Mouse (Mus musculus) CH12.LX (cell line): ENCODE measurements around the gene Spi1. TPM values are rescaled to one million over a fixed set of nuclear protein-coding genes. Genes with fewer than 3 reads are reported as not detected.

Experiments
- DNase-seq: peaks from one replicate; pipeline ENCODE4 v3.0.0-alpha.2; 2013; ENCODE audit errors: extremely low read depth
- H3K27ac ChIP-seq: 2 replicates; pipeline ENCODE4 v1.5.1; 2012; ENCODE audit warnings: low read depth, mild to moderate bottlenecking, control low read depth, moderate library complexity; ENCODE audit not compliant: insufficient read depth
- H3K27me3 ChIP-seq: replicated peaks from 2 replicates; pipeline ENCODE3; 2012; ENCODE audit warnings: inconsistent platforms
- H3K36me3 ChIP-seq, 2 experiments: replicated peaks in 1 of 2; 2 replicates each; pipeline versions ENCODE3 to v1.6.1; 2012; ENCODE audit warnings: inconsistent platforms in 1 of 2, low read length in 1 of 2, mild to moderate bottlenecking in 1 of 2, mixed read lengths in 1 of 2, moderate library complexity in 1 of 2; ENCODE audit not compliant: control insufficient read depth in 1 of 2, insufficient read depth in 1 of 2
- H3K4me1 ChIP-seq, 2 experiments: 2 replicates each; pipeline ENCODE4 v1.6.1; 2012; ENCODE audit warnings: inconsistent platforms in 1 of 2, moderate library complexity in 1 of 2; ENCODE audit not compliant: insufficient read depth in 2 of 2, control insufficient read depth in 1 of 2
- H3K4me2 ChIP-seq: 2 replicates; pipeline ENCODE4 v1.6.1; 2012; ENCODE audit warnings: low read depth, mild to moderate bottlenecking, control low read depth; ENCODE audit not compliant: poor library complexity, insufficient read depth, severe bottlenecking
- H3K4me3 ChIP-seq, 3 experiments: fragments of 150-350 bp in 1 of 3; sonication (generic) in 1 of 3; replicated peaks in 1 of 3; 2 replicates each; pipeline versions ENCODE3 to v1.5.1; 2011 to 2012; ENCODE audit warnings: low read depth in 2 of 3, low read length in 2 of 3, mild to moderate bottlenecking in 2 of 3, moderate library complexity in 2 of 3, control low read depth in 1 of 3, improper control_type of control experiment in 1 of 3, inconsistent platforms in 1 of 3, mixed read lengths in 1 of 3; ENCODE audit not compliant: poor library complexity in 1 of 3
- H3K79me2 ChIP-seq: replicated peaks from 2 replicates; pipeline ENCODE4 v1.6.1; 2012; ENCODE audit warnings: mild to moderate bottlenecking, moderate library complexity; ENCODE audit not compliant: control insufficient read depth, poor library complexity, insufficient read depth, severe bottlenecking; ENCODE audit errors: extremely low read depth
- H3K9ac ChIP-seq: 2 replicates; pipeline ENCODE4 v1.6.1; 2012; ENCODE audit warnings: low read depth, mild to moderate bottlenecking, control low read depth, moderate library complexity; ENCODE audit not compliant: insufficient read depth
- H3K9me3 ChIP-seq: replicated peaks from 2 replicates; pipeline ENCODE3; 2012; ENCODE audit warnings: low read length, inconsistent platforms, mixed read lengths
- BHLHE40 ChIP-seq: IDR thresholded peaks from 2 replicates; pipeline ENCODE4 v1.6.1; 2011; ENCODE audit warnings: mild to moderate bottlenecking, low read depth, low read length, improper control_type of control experiment
- CHD2 ChIP-seq: IDR thresholded peaks from 2 replicates; pipeline ENCODE4 v1.6.1; 2011; ENCODE audit warnings: low read length, improper control_type of control experiment
- CTCF ChIP-seq, 2 experiments: IDR thresholded peaks in 1 of 2; conservative IDR thresholded peaks in 1 of 2; 2 replicates each; pipeline ENCODE4 v1.5.1; 2011 to 2012; ENCODE audit warnings: low read depth in 2 of 2, low read length in 2 of 2, improper control_type of control experiment in 1 of 2, inconsistent platforms in 1 of 2, mild to moderate bottlenecking in 1 of 2, moderate library complexity in 1 of 2
- ELF1 ChIP-seq: IDR thresholded peaks from 2 replicates; pipeline ENCODE4 v1.6.1; 2014; ENCODE audit warnings: low read depth, mild to moderate bottlenecking, inconsistent platforms, low read length, improper control_type of control experiment
- EP300 ChIP-seq: IDR thresholded peaks from 2 replicates; pipeline ENCODE4 v1.6.1; 2011; ENCODE audit warnings: low read length, improper control_type of control experiment
- HCFC1 ChIP-seq: IDR thresholded peaks from 2 replicates; pipeline ENCODE4 v1.6.1; 2012; ENCODE audit warnings: low read depth, mild to moderate bottlenecking, inconsistent platforms, low read length, improper control_type of control experiment
- JUND ChIP-seq: conservative IDR thresholded peaks from 2 replicates; pipeline ENCODE4 v1.6.1; 2011; ENCODE audit warnings: low read depth, low read length, improper control_type of control experiment
- MAFK ChIP-seq: IDR thresholded peaks from 2 replicates; pipeline ENCODE4 v1.6.1; 2011; ENCODE audit warnings: low read length, improper control_type of control experiment; ENCODE audit not compliant: insufficient replicate concordance
- MAZ ChIP-seq: IDR thresholded peaks from 2 replicates; pipeline ENCODE4 v1.6.1; 2012; ENCODE audit warnings: low read depth, mild to moderate bottlenecking, inconsistent platforms, low read length, improper control_type of control experiment, moderate library complexity
- MXI1 ChIP-seq: IDR thresholded peaks from 2 replicates; pipeline ENCODE4 v1.6.1; 2011; ENCODE audit warnings: mild to moderate bottlenecking, low read depth, low read length, improper control_type of control experiment
- NRF1 ChIP-seq: IDR thresholded peaks from 2 replicates; pipeline ENCODE4 v1.6.1; 2014; ENCODE audit warnings: low read depth, mild to moderate bottlenecking, inconsistent platforms, low read length, improper control_type of control experiment, moderate library complexity
- PAX5 ChIP-seq: IDR thresholded peaks from 2 replicates; pipeline ENCODE4 v1.6.1; 2012; ENCODE audit warnings: low read length, inconsistent platforms, mixed read lengths
- POLR2A ChIP-seq: IDR thresholded peaks from 2 replicates; pipeline ENCODE4 v1.6.1; 2011; ENCODE audit warnings: low read depth, mild to moderate bottlenecking, improper control_type of control experiment, low read length
- POLR2AphosphoS2 ChIP-seq: IDR thresholded peaks from 2 replicates; pipeline ENCODE4 v1.6.1; 2011; ENCODE audit warnings: low read depth, low read length, improper control_type of control experiment
- SIN3A ChIP-seq: IDR thresholded peaks from 2 replicates; pipeline ENCODE4 v1.6.1; 2012; ENCODE audit warnings: low read length, improper control_type of control experiment, inconsistent platforms
- SMC3 ChIP-seq: IDR thresholded peaks from 2 replicates; pipeline ENCODE4 v1.6.1; 2011; ENCODE audit warnings: low read depth, low read length, improper control_type of control experiment
- TBP ChIP-seq: conservative IDR thresholded peaks from 2 replicates; pipeline ENCODE4 v1.6.1; 2011; ENCODE audit warnings: low read depth, low read length, improper control_type of control experiment
- TCF12 ChIP-seq: IDR thresholded peaks from 2 replicates; pipeline ENCODE4 v1.6.1; 2014; ENCODE audit warnings: low read depth, mild to moderate bottlenecking, inconsistent platforms, low read length, improper control_type of control experiment
- UBTF ChIP-seq: IDR thresholded peaks from 2 replicates; pipeline ENCODE4 v1.6.1; 2012; ENCODE audit warnings: low read depth, mild to moderate bottlenecking, inconsistent platforms, low read length, improper control_type of control experiment, moderate library complexity
- USF1 ChIP-seq: IDR thresholded peaks from 2 replicates; pipeline ENCODE4 v1.6.1; 2014; ENCODE audit warnings: low read depth, mild to moderate bottlenecking, inconsistent platforms, low read length, improper control_type of control experiment
- USF2 ChIP-seq: conservative IDR thresholded peaks from 2 replicates; pipeline ENCODE4 v1.6.1; 2011; ENCODE audit warnings: low read depth, low read length, improper control_type of control experiment
- ZC3H11A ChIP-seq: IDR thresholded peaks from 2 replicates; pipeline ENCODE4 v1.6.1; 2012; ENCODE audit warnings: low read depth, mild to moderate bottlenecking, inconsistent platforms, low read length, improper control_type of control experiment
- ZNF384 ChIP-seq: IDR thresholded peaks from 2 replicates; pipeline ENCODE4 v1.6.1; 2012; ENCODE audit warnings: low read depth, low read length, improper control_type of control experiment, inconsistent platforms
- dilution Hi-C: fragments of 300-500 bp; cut with MboI; formaldehyde crosslinking; loops from 2 replicates; pipeline ENCODE4 v1.14.3; 2020; ENCODE audit warnings: low sequenced_read_pairs; ENCODE audit not compliant: extremely low pct_unique_long_range_greater_than_20kb, extremely low pct_ligation_motif_present
- in situ Hi-C: fragments of 300-500 bp; cut with MboI; formaldehyde crosslinking; loops from 3 replicates; pipeline ENCODE4 v1.14.3; 2019; ENCODE audit warnings: low sequenced_read_pairs, low pct_ligation_motif_present, low pct_unique_long_range_greater_than_20kb, mixed read lengths
- polyA plus RNA-seq: library from polyadenylated mRNA; unstranded; fragments of >175 nt; gene quantifications from 2 replicates; pipeline ENCODE4 v1.2.1, GENCODE M21; 2012; ENCODE audit warnings: low read depth; ENCODE audit not compliant: insufficient read length
- total RNA-seq, 2 experiments: library from RNA; depleted of rRNA; stranded (reverse); fragments of 300-350 nt in 1 of 2; fragments of >200 nt in 1 of 2; gene quantifications; 2 replicates each; pipeline ENCODE4 v1.2.3; 2012 to 2014

Gene Spi1
- total and polyA plus RNA-seq, 3 experiments, result 24.7 to 45.7 (median 42.6) TPM

DNA sequence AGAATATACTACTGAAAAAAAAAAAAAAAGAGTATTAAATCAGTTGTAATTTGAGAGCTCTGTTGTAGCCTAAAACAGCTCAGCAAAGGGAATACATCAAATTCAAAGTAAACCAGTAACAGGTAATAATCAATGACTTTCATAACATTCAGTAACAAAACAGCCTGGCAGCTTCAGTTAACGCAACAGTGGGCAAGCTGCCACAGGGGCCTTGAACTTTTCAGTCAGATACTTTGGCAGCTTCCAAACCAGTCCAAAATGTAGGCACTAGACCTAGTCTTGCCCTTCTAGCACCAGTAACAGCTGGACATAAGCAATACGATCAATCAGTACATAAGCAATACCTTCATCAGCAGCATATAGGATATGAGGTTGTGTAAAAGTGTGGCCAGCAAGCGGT lies 71.9 kb downstream of the Spi1 start:
- in situ Hi-C loops (no loop called here), dilution Hi-C loops (no loop called here)
- no peak for DNase-seq
- Histone ChIP-seq H3K79me2 (0 out of 2 replicates have a peak, but pooled peaks cover 1% of the 10 kb centered on the region), H3K27ac (no peak overlapping the region), H3K9me3 (no peaks in the 10 kb centered on the region), H3K36me3 (peaks cover 63 to 81% of the 10 kb centered on the region in 2 experiments), H3K4me1 (peaks cover 0 to 13% of the 10 kb centered on the region in 2 experiments; a peak in 2 of 4 replicates), H3K4me2 (no peak overlapping the region), H3K4me3 (no peak overlapping the region), H3K9ac (no peak overlapping the region), H3K27me3 (no peaks in the 10 kb centered on the region)
- TF ChIP-seq SIN3A, result no peak
- no peak for TF ChIP-seq USF1
- no peak for TF ChIP-seq MAFK
- TF ChIP-seq POLR2AphosphoS2, result no peak
- no peak for TF ChIP-seq POLR2A

DNA sequence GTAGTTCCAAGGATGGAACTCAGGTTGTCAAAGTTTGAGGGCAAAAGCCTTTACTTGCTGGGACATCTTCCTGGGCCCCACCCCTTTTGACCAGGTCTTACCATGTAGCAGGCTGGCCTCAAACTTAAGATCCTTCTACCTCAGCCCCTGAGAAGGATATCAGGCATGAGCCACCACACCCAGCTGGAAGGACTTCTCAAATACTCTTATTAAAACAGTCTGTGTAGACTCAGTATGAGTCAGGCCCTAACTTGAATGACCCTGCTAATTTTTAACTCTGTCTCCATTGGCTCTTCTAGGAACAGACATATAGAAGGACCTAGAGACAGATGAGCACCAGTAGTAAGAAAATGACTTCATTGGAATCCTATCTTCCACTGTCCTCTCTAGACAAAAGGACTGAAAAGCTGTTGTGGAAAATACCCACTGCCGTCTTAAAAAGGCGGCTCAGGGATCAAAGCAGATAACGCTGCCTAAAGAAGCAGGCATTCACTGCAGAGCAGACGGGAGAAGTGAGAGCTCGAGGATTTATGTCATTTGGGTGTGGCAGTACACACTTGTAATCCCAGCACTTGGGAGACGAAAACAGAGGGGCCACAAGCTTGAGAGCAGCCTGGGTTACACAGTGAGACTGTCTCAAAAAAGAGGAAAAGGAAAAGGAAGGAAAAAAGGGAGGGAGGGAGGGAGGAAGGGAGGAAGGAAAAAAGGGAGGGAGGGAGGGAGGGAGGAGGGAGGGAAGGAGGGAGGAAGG lies 75.0 kb downstream of the Spi1 start:
- dilution Hi-C loops, result no loop called here
- H3K27ac ChIP-seq, result no peak overlapping the region
- H3K9ac ChIP-seq, result no peak overlapping the region
- no peaks in the 10 kb centered on the region for H3K9me3 ChIP-seq
- no peak overlapping the region for H3K4me2 ChIP-seq
- no peaks in the 10 kb centered on the region for H3K27me3 ChIP-seq
- H3K36me3 ChIP-seq, result peaks cover 66 to 92% of the 10 kb centered on the region in 2 experiments
- TF ChIP-seq CHD2, result no peak
- no peak for TF ChIP-seq JUND
- no peak for TF ChIP-seq PAX5
- TF ChIP-seq USF2, result no peak
- TF ChIP-seq HCFC1, result no peak
- no peak for TF ChIP-seq TCF12
- no peak for TF ChIP-seq POLR2AphosphoS2
- TF ChIP-seq ZC3H11A, result no peak
- no peak for TF ChIP-seq CTCF (conservative IDR thresholded peaks at IDR 0.05 in 1 of 2, IDR thresholded peaks at IDR 0.05 in 1 of 2; ENCODE audit: low read depth in 2 of 2, low read length in 2 of 2)
- TF ChIP-seq MXI1, result no peak
- TF ChIP-seq UBTF, result no peak
- no peak for TF ChIP-seq MAZ
- TF ChIP-seq BHLHE40, result no peak
- TF ChIP-seq MAFK, result no peak
- no peak for TF ChIP-seq ELF1
- TF ChIP-seq SMC3, result no peak
- TF ChIP-seq EP300, result no peak
- TF ChIP-seq ZNF384, result no peak
- TF ChIP-seq TBP, result no peak
- no peak for TF ChIP-seq NRF1
- peaks cover 0 to 10% of the 10 kb centered on the region in 2 experiments; a peak in 2 of 4 replicates for H3K4me1 ChIP-seq
- H3K79me2 ChIP-seq, result no peaks in the 10 kb centered on the region
- DNase-seq, result no peak
- in situ Hi-C loops, result no loop called here
- H3K4me3 ChIP-seq, result no peak overlapping the region
